Mouse (Mus musculus): ENCODE results near the gene Pgghg.
"Not testable (repeated sequence)": the region's sequence is repeated elsewhere in the genome, so short reads cannot be mapped to it uniquely, and the experiment has no call there.

Pgghg gene

DNA sequence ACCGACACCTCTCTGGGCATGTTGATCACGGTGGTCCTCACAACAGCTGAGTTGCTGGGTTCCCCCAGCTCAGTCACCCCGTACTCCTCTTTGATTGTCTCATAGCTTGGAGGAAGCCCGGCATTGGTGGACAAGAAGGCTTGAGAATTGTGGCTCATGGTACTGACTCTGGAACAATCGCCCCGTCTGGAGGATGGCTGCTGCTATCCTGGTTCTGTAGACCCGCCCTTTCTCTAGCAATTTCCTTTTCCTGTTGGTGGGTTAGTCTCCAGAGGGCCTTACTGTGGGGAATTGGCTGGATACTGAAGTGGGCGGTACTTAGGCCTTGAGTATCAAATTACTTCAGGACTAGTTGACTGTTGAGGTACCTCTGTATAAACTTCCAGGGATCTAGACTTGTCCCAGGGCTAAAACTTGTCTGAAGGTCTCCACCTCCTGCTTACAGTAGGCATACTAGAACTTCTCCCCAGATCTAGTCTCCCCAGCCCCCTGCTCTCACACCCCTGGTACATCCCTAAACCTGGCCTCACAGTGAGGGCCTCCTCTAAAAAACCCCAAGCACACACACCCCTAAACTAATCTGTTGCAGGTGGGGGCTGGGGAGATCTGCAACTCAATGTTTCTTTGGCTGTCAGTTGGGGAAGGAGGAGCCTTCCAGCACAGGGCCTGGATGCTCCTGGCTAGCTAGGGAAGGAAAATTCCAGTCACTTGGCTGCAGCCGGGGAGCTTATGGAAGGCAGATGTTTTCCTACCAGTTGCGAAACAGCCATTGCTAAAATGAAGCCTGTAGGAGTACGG is 14.8 kb downstream of the Pgghg start, which contains the start of the genes Gm45717 and Ifitm2:
Gm45717 (minus strand) TSS at position 180 of the 798 bp plus-strand sequence.
Ifitm2 (minus strand) TSS at position 230 of the 798 bp plus-strand sequence.
- DNase-seq (ENCODE audit: low spot score), result peak; percentile 67

DNA sequence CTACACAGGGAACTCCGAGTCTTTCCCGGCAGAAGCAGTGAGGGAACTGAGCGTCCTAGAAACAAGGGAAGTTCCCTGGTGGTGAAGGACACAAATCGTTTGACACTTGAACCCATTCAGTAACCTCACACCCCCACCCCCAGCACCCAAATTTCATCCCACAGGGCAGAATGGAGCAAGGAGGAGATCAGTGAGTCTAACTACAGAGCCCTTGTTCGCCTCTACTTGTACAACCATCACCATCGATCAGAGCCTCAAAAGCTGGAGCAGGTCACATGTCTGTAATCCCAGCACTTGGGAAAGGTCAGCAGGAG is 15.3 kb downstream of the Pgghg start:
- DNase-seq (ENCODE audit: low spot score), result no peak

DNA sequence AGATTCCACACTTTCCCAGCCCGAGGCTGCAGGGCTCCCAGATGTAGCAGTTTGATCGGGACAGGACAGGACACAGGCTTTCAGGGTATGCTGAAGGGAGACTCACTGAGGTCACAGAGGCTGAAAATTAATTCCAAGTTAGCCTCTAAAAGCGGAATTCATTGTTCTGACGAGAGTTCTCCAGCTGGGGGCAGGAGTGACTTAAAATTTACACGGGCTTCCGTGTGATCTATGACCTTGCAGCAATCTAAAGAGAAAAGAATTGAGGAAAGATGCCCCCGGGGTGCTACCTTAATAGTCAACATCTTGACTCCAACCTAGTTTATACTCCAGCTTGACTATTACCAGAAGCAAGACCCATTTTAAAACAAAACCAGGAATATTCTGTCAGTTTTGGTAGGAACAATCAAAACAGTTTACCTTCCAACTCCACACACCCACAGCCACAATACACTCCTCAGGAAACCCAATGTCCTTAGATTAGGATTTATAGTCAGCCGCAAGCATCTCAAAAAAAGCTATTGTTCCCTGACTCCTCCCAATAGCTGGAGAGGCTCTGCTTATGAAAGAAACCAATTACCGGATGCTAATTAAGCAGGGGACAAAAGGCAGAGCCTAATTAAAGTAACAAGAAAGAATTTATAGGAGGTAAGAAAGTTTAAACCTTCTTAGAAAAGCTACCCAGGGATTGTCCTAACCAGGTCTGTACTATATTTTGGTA is 18.1 kb downstream of the Pgghg start:
- no peak for DNase-seq (ENCODE audit: low spot score)

DNA sequence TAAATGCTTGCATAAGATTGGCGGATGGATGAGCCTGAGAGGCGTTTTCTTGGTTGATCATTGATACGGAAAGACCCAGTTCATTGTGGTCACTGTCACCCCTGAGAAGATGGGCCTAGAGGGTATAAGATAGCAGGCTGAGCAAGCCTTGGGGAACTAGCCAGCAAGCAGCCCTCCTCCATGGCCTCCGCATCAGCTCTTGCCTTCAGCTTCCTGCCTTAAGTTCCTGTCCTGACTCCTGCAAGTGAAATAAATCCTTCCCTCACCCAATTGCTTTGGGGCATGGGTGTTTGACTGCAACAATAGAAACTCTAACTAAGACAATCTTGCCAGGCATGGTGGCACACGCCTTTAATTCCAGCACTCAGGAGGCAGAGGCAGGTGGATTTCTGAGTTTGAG is 18.8 kb downstream of the Pgghg start:
- DNase-seq (ENCODE audit: low spot score), result no peak

DNA sequence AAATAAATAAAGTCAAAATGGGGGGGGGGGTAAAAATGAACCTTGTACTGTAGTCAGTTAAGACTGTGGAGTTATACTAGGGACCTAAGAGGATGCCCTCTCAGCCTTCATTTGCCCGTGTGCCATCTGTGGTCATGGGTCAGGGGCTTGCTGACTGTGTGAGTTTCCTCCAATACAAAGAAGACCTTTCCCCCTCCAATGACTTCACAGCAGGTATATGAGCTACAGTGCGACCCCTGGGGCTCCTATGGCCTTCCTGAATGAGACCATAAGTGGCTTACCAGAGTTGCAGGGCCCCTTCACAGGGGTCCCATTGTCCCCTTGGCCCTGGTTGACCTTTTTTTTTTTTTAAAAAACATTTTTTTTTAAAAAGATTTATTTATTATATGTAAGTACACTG is 20.2 kb downstream of the Pgghg start:
- DNase-seq (ENCODE audit: low spot score), result no peak

DNA sequence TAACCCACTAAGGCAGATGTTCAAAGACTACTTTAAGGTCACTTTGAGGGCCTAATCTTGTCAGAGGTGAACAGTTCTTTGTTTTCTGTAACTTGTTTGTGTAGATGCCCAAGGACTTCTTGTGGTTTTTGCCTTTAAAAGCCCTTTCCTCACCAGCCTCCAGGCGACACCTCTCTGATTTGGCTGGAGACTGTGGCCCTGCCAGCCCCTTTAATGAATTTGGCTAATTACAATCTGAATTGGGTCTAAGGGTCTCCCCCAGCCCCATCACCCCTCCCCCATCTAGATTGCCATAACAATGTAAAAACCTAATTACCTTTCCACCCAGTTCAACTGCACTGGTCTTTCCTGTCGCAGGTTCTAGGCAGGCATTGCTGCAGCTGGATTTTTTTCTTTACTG is 21.5 kb downstream of the Pgghg start:
- no peak for DNase-seq (ENCODE audit: low spot score)

DNA sequence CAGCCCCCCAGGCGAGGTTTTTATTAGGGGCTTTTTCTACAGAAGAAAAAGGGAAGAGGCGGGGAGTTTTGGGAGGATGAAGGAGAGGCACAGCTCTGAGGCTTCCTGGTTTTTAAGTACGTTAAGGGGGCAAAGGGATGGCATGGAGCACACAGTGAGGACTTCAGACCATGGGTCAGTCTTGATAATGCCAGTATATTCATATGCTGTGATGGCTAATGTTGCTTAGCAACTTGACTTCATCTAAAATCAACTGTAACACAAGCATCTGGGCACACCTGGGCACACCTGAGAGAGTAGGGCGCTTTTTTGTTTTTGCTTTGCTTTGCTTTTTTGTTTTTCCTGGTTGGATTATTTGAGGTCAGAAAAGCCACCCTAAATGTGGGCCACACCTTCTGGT is 25.7 kb downstream of the Pgghg start, which contains the start of gene Ifitm1:
Ifitm1 (plus strand) TSS at position 301 of the 400 bp plus-strand sequence.
- no peak for DNase-seq (ENCODE audit: low spot score)

DNA sequence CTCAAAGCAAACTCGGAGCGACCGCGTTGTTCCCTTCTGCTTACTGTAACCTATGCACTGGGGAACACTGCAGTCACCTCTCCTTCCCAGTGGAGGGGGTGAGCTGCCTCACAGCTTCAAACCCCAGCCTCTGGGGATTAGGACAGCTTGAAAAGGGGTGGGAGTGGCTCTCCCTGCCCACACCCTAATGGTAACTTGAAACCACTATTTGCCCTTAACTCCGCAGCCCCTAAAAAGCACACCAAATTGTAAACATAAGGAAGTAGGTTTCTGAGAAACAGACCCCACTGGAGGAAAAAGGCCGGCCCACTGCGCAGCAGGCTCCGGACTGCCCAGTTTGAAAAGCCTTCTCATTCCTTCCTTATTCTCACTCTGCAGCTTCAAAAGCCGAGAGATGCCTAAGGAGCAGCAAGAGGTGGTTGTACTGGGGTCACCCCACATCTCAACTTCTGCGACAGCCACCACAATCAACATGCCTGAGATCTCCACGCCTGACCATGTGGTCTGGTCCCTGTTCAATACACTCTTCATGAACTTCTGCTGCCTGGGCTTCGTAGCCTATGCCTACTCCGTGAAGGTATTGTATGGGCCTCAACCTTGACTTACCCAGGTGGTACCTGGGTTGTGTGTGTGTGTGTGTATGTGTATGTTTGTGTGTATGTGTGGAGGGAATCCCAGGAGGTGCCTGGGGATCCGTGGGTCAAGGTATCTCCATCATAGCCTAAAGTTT is 26.8 kb downstream of the Pgghg start:
- DNase-seq (ENCODE audit: low spot score), result no peak

DNA sequence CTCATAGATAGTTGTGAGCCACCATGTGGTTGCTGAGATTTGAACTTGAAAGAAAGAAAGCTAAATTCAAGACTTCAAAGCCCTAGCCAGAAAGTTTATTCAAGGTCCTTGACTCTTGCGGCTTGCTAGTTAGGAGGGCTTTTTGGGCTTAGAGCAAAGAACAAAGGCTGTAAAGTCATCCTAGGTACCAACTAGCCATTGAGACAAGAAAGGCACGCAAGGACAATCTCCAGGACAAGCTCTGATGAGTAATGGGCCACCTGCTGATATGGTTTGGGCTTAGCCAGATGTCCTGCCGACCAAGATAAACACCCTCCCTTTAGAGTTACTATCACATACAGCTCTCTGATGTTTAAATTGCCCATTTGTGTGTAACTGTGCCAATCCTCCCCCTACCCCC is 27.5 kb downstream of the Pgghg start:
- not testable (repeated sequence) for DNase-seq (ENCODE audit: low spot score)

DNA sequence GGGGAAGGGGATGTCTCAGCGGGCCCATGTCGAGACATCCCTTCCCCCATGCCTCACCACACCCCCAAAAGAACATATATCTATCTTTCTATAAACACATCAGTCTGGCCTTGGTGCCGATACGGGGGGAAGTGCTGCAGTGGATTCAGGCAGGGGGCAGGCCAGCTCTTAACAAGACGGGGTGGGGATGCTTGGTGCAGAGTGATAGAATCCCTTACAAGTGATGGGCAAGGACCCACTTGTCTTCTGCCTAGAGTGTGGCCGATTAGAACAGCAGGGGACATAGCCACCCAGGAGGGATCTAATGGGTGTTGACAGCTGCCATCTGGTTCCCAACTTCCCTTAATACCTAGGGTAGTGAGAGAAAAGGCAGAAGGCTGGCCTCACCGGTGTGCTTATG is 29.7 kb downstream of the Pgghg start:
- DNase-seq (ENCODE audit: low spot score), result no peak

DNA sequence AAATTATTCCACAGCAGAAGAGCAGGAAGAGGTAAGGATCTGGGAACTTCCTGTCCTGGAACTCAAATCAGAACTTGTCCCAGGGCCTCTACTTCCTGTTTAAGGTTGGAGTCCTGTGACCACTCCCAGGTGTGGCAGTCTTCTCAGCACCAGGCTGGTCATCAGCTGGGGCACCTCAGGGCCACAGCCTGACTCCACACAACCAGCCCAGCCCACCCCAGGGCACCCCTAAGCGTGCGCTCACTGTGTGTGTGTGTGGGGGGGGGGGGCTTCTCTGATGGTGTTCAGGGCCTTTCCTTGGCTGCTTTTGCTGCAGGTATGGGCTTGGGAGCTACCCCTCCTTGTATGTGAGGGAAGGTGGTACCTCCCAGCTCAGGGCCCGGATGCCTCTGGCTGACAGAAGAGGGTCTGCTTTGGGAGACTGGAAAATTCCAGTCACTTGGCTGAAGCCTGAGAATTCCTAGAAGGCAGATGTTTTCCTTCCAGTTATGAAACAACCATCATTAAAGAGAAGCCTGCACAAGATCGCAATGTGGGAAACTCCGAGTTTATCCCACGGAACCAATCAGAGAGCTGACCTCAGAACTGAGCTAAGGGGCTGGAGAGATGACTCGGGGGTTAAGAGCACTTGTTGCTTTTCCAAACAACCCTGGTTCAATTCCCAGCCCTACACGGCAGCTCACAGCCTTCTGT is 30.4 kb downstream of the Pgghg start:
- DNase-seq (ENCODE audit: low spot score), result no peak

DNA sequence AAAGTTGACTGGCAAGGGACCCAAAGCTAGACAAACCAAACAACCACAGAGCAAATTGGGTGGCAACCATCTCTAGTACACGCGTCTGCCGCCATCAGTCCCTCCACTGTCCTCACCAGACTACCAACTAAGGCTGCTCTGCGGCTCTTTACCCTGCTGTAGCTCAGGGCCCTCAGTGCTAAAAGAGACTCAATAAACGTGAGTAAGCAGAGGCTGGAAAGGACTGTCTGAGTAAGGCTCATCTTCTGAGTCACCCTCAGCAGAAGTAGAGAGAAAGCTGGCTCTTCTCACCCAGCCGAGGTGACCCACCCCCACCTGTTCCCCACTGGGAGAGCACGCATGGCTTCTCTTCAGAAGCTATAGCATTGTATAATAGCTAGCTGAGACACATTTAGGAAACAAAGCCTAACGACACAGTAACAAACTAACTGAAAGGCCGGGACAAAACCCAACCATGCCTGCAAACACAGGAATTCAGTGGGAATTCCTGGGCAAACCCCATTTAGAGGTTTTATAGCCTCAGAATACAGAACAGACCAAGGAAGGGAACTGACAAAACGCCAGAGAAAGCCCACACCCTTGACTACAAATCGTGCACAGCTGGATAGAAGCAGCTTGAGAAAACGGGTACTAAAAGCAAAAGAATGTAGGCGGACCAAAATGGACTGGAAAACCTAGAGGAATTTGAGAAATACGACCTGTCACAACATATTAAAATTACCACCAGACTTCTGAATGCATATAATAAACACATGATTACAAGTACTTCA is 32.4 kb downstream of the Pgghg start:
- DNase-seq (ENCODE audit: low spot score), result no peak

DNA sequence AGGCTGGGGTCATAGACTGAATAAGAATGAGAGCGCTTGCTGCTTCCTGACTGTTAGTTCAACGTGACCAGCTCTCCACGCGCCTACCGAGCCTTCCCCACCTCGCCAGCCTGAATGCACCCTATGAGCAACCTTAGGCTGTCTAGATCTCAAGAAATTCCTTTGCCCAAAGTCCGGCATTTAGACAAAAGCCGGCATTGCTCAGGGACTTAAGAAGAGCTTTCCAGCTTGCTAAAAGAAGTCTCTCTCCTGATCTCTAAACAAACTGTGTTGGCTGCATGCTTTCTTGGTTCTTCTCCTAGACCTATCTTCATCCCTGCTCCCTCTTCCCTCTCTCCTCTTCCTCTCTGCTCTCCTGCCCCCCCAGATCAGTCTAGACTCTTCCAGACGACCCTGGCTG is 33.7 kb downstream of the Pgghg start:
- DNase-seq (ENCODE audit: low spot score), result no peak

DNA sequence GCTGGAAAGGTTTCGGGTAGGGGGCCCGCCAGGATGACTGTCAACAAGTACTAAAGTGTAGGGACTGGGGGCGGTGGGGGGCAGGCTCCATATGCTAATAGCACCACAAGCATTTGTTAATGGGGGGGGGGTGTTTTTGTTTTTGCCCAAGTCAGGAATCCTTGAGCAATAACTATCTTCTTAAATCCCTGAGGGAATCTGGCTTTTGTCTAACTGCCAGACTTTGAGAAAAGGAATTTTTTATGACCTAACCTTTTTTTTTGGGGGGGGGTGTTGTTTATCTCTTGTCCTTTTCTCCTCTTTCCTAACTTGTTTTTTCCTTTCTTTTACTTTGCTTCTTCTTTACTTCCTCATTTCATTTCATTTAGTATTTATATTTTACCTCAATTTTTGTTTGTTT is 34.3 kb downstream of the Pgghg start:
- no peak for DNase-seq (ENCODE audit: low spot score)

DNA sequence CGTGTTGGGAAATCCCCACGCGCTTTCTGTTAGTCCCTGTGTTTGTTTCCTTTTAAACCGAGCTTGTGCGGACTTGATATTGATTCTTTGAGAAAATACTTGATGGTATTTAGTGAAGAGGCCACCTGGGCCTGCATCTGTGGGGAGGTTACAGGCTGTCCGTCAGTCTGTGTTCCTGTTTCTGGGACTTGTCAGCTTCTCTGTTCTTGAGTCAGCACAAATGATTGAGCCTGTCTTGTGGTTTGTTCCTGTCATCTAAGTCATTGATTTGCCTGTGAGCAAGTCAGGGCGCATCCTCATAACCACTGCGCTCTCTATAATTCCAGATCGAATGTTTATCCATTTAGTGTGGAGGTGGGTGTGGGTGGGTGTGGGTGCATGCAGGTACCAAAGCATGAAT is 35.5 kb downstream of the Pgghg start:
- not testable (repeated sequence) for DNase-seq (ENCODE audit: low spot score)

DNA sequence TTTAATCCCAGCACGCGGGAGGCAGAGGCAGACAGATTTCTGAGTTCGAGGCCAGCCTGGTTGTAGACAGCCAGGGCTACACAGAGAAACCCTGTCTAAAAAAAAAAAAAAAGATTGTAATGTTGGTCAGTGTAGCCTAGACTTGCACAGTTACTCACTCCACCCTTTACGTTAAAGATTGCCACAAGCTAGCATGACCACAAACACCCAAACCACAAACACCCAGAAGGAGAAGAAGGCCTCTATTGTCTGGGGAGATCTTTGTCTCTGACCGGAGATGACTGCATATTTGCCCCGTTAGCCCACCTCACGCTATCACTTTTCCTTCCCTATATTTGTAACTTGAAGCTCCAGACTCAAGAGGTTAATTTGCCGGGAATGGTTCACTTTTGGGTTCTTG is 40.5 kb downstream of the Pgghg start:
- DNase-seq (ENCODE audit: low spot score), result no peak

DNA sequence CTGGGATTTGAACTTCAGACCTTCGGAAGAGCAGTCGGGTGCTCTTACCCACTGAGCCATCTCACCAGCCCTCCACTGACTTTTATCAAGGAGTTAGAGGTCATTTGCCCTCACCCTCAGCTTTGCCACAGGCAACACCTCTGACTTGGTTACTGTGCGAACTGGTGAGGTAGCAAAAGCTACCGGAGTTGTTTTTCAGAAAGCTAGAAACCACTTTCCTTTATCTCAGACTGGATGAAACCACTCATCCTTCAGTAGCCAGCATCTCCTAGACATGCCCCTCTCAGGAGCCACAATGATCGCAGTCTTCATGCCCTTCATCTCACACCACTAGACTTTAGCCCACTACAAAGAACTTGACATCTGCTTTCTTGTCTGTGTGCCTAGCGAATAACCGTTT is 41.8 kb downstream of the Pgghg start:
- no peak for DNase-seq (ENCODE audit: low spot score)

DNA sequence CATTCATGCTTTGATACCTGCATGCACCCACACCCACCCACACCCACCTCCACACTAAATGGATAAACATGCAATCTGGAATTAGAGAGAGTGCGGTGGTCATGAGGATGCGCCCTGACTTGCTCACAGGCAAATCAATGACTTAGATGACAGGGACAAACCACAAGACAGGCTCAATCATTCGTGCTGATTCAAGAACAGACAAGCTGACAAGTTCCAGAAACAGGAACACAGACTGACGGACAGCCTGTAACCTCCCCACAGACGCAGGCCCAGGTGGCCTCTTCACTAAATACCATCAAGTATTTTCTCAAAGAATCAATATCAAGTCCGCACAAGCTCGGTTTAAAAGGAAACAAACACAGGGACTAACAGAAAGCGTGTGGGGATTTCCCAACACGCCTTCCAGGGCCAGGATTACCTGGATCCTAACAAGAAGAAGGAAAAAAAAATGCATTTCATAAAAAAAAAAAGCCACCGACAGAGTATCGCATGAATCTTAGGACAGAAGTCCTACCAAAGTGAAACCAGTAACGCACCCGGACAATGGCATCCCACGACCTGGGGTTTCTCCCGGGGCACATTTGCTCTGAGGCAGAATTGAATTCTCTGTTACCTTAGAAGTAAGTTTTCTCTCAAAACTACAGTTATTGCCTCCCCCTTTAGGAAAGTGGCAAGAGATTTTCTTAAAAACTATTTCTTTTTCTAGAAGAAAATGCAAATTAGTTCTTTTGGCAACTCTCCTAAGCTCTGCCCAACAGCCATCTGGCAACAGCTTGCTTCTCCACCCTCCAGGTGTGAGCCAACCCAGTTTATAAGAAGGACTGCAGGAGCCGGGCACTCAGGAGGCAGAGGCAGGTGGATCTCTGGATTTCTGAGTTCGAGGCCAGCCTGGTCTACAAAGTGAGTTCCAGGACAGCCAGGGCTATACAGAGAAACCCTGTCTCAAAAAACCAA is 46.3 kb downstream of the Pgghg start:
- no peak for DNase-seq (ENCODE audit: low spot score)

DNA sequence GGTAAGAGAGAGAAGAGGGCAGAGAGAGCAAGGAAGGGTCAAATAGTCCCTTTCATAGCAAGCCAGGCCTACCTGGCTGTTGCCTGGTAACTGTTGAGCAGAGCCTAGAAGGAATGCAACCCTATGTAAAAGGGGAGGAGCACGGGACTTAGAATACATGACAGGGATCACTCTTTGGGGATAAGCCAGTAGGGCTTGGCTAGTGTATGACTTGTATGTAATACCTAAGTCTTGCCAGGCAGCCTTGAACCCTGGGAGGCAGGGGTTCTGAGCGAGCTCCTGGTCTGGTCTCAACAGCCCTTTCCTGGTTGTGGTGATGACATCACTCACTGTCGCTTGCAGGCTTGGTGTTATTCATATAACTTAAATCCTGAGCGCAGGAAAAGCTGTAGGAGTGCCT is 47.8 kb downstream of the Pgghg start:
- DNase-seq (ENCODE audit: low spot score), result no peak

DNA sequence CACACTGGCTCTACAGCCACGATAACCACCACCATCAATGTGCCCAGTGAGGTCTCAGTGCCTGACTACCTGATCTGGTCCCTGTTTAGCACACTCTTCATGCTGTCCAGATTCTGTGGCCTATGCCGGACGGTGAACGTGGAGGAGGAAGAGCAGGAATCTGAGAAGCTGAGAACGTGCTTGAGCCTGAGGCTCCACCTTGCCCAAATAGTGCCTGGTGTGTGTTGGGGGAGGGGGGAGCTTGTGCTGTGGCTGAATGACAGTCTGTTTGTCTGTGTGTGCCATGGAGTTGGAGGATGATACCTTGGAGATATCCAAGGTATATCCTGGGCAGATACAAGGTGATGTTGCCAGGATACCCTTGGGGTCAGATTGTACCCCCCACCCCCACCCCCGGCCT is 49.0 kb downstream of the Pgghg start:
- DNase-seq (ENCODE audit: low spot score), result no peak

All from urinary bladder, postnatal 25 days (tissue).